Mouse (Mus musculus) embryo, embryonic 10 days (tissue): ENCODE results near the gene Malrd1.
"Not testable (repeated sequence)": the region's sequence is repeated elsewhere in the genome, so short reads cannot be mapped to it uniquely, and the experiment has no call there.

ENCODE experiments used
- DNase-seq: peaks from one replicate; pipeline ENCODE4 v3.0.0-alpha.2; 2015; ENCODE audit warnings: low spot score

Gene Malrd1

DNA sequence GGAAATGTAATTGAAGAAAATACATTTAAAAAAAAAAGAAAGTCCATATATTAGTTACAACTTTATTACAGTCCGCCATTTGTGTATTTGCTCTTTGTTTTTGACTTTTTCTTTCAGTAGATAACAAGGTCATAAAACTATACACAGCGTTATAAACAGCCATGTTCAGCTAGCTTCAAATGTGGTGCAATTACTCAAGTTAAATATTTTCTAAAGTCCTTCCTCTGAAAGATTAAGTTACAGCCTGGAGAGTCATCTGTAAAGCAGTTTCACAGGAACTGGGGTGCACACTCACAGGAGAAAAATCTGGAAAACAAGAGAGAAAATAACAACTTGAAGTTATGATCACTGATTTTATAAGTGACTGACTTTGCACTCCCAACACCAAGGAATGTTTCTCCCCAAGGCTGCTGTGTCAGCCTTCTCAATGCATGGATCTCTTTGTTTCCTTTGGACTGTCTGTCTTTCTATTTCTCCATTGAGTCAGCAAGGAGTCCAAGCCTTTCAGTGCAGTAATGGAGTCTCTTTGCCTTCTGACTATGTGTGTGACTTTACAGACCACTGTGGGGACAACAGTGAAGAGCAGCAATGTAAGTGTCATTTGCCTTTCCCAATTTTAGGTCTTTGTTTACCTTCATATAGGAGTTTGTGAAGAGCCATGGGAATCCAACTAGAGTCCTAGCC, at the start of gene Malrd1:
Gene Malrd1 (plus strand): TSS at position 239 of the 684 bp plus-strand sequence.
- DNase-seq, result no peak

DNA sequence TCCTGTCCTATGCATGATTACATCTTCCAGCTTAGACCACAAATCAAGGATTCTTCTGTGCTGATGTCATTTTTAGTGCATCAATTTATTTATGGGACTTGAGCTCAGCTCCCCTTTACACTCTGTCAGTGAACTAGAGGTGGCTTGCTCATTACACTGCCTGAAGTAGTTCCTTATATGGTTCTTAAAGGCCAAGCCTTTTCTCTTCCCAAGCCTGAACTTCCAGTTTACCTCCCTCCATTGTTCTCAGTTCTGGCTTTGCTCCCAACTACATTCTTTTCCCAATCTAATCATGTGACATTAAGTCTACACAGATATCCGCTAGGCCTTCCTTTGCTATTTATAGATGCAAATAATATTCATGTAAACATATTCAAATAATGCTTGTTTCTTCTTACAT, 12.4 kb downstream of the Malrd1 start:
- DNase-seq, result no peak

DNA sequence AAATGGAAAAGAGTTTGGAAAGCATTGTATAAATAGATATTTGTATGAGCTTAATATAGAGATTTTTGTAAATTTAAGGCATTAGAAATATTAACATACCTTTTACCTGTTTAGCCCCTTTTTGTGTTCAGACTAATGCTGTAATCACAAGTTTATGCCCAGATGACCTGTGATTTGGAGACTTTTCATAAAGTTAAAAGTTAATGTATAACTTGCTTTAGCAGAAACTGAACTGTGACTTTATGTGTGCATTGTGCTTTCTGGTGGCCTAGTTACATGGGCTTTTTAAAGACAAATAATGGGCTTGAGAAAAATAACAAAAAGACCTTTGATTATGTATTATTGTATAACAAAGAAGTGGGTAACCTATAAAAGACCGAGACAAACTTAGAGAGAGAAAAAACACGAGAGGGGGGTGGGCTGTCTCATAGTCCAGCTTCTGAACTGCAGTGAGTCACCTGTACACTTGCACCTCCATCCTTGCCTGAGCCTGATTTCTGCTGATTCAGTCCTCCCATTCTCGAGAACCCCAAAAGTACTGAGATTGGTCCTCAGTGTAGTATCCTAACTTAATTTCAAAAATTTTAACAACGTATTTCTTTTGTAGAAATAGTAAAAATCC, 87.2 kb downstream of the Malrd1 start:
- DNase-seq, result no peak

DNA sequence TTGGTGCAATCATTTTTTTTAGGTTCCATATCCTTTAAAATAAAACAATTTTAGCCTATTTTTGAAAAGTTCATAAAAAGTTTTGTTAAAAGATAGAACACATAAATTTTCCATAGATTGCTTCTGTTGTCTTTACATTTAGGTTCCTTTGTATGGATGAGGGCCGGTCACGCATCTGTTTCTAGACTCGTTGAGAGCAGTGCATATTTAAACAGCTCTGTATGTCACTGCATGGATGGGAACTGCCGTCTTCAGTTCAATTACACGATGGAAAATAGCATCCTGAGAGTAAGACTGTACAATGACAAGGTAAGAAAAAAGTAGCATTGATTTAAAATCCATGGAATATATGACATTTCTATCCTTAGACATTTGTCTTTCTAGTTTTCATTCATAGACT, 87.7 kb downstream of the Malrd1 start:
- DNase-seq, result no peak

DNA sequence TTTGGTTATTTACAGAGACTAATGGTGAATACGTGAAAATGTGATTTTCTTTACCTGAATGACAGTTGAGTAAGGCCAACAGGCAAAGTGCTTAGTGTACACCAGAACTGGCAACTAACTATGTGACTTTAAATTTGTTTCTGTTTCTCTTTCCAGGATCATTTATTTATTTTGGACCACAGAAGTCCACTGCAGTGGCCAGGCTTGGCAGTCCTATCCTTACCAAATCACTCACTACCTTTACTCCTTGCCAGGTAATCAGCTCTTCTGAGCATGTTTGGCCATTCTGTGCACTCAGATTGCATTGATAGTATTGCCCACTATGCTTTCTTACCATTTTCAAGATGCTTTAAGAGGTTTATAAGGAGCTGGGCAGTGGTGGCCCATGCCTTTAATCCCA, 109.5 kb downstream of the Malrd1 start:
- no peak for DNase-seq

DNA sequence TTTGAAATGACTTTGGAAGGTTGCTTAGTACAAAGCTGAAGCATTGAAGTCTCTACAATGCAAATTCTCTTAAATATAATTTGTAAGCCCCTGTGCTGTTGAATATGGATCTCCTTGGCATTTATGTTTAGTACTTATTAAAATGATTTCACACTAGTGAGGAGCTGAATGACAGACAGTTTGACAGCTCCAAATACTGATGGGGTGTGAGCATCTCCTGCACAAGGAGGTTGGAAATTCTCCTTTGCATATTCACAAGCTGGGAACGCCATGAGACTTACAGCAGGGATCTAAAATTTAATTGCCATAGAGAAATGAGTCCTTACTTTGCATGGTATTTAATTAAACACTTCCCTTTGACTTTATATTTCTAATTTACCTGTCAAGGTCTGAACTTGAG, 117.6 kb downstream of the Malrd1 start:
- DNase-seq, result no peak

DNA sequence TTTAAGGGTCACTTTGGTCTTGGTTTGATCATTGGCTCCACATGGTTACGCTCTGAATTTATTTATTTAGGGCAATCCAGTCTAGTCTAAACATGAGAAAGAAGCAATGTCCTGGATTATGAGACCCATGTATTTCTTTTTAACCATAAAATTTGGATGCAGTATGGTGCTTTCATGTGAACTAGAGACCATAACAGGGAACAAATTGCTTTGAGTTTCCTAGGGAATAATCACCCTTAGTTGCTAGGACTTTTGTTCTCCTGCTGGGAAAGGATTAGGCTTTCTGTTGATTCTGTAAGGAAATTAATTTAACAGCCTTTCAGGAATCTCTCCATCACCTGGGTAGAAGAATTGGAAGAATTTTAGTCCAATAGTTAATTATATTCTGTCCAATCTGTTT, 130.1 kb downstream of the Malrd1 start:
- DNase-seq, result peak; percentile 3

DNA sequence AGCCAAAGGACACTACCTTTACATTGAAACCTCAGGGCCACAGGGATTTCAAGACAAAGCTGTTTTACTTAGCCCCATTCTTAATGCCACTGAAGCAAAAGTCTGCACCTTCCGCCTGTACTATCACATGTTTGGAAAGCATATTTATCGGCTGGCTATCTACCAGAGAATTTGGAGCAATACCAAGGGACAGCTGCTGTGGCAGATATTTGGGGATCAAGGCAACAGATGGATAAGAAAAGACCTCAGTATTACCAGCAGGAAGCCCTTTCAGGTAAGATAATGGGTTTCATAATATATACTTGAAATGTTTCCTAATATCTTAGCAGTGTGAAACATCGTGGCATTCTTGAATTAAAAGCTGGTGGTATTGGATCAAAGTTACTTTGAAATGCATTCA, 176.7 kb downstream of the Malrd1 start:
- DNase-seq, result no peak

DNA sequence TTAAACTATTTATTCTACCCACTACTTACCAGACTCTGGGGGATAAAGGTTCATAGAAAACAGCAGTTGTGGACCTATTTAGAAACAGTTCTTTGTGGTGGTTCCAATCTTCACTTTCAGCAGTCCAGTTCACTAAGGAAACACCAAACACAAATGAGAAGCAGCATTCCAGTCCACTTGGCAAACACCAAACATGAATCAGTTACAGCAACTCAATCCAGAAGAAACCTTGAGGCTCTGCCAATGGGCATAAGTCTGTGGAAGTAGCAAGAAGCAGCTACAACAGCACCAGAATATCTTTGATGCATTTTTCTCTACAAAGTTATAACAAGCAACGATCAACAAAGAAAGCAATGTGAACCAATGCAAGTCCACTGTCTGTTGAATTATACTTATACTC, 214.7 kb downstream of the Malrd1 start:
- no peak for DNase-seq

DNA sequence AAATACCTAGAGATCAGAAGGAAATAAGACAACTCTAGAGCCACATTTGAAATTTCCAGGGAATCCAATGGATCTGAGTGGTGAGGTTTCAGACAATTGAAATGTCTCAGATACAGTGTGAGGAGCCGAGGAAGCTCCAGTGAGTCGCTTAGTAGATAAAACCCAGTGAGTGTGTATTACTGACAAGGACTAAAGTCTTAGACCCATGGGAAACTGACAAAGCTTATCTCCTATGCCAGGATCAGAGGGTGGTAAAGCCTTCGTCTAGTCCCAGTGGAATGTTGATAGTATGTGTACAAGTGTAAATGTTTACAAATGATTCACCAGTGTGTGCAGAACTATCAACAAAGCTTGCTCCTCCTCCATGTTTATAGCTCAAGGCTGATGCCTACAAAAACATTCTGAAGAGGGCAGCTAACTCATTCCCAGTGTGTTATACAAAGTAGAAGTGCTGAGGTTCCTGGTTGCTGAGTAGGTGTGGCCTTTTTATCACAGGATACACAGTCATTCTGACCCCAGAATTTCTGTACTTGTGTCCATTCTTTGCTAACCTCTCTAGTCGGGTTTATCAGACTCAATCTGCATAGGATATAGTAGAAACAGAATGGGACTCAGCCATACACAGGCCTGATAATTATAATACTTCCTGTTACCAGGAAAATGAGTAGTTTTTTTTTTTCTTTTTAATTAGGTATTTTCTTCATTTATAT, 218.9 kb downstream of the Malrd1 start:
- DNase-seq, result no peak

DNA sequence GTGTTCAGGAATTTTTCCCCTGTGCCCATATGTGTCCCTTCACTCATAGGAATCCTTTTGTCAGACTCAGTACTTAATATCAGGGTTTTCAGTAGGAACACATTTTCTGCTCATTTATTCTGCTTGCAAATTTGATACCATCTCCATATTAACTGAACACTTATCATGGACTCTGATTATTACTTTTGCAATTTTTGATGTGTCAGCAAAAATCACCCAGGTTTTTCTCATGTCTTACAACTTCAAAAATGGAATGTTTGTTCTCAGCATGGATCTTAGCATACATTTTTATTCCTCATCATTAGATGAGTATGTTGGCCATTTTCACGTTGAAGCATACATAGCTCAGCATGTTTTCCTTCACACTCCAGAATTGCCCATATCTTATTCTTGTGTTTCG, 258.5 kb downstream of the Malrd1 start:
- no peak for DNase-seq

DNA sequence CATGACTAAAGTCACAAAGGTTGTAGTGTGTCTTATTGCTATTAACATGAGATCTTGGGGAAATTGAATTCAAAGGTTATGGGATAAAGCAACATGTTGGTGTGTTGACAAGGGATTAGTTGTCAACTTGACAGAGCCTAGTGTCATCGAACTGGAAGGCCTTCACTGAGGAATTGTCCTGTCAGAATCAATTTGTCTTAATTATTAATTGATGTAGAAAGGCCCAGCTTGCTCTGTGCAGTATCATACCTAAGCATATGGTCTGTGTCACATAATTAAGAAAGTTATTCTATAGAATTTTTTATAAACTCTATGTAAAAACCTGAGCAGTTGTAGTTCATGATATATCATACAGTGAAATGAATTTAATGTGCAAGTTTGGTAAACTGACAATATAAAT, 289.4 kb downstream of the Malrd1 start:
- DNase-seq, result no peak

DNA sequence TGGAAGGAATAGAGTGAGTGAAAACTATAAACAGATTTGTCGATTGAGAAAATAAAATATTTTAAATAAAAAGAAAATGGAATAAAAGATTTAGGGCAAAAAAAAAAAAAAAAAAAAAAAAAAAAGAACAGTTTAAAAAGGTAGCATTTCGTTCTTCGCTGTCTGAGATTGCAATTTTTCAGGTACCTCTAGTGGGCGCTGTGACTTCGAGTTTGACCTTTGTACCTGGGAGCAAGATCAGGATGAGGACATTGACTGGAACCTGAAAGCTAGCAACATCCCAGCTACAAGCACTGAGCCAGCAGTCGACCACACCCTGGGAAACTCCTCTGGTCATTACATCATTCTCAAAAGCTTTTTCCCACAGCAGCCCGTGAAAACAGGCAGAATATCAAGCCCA, 343.1 kb downstream of the Malrd1 start:
- DNase-seq, result no peak

DNA sequence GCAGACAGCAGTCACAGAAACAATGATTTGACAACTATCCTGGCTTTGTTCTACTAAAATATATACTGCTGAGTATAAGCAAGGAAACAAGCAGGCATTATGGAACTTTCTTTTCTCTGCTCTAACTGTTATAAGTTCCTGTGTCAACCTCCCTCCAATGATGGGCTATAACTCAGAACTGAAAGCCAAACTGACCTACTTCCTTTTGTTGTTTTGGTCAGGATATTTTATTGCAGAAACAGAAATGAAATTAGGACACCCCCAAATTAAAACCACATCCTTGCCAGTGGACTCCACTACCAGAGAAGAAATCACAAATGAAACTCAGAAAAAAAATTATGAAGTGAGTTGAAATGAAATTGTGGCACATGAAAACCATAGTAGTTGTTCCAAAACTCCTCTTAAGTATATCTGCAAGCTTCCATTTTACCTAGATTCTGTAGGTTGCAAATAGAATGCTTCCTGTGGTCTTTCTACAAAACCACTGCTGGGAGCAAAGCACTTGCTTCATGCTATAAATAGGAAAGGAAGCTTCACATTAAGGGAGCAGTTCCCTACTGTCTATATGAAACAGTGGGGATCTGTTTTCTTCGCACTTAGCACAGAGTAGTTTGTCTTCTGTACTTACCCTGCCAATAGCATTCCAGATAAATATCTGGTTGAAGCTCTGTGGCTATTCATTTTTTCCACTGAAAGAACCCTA, 367.3 kb downstream of the Malrd1 start:
- DNase-seq, result no peak

DNA sequence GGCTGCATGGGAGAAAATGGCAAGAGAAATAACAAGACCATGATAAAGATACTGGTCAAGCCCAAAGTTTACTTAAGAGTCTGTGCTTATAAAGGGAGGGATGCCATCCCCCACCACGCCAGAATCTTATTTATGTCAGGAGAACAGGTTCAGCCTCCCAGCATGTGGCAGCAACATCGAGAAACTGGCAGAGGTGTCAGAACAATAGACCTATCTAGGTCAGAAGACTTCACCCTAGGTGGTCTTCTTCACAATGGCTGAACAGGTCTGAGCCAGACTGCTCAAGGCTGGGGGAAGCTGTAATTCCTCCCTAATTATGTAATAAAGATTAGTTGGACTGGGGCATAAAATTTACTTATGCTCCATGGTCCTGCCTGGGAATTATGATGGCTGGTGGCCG, 399.2 kb downstream of the Malrd1 start:
- DNase-seq, result no peak

DNA sequence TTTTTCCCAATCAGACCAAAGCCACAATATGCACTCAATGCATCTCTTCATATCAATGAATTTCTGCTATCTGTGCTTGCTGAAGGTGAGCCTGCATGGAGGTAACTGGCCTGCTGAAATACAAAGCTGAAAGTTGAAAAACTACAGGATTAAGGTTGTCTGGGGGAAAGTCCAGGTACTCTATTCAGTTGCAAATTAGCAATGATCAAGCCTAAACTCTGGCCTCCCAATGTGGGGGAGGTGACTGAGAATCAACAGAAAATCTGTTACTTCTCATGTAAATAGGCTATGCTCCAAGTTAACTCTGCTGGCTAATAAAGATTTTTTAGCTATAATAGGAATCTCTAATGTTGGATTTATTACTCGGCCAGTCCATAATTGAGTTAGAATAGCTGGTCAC, 399.8 kb downstream of the Malrd1 start:
- no peak for DNase-seq

DNA sequence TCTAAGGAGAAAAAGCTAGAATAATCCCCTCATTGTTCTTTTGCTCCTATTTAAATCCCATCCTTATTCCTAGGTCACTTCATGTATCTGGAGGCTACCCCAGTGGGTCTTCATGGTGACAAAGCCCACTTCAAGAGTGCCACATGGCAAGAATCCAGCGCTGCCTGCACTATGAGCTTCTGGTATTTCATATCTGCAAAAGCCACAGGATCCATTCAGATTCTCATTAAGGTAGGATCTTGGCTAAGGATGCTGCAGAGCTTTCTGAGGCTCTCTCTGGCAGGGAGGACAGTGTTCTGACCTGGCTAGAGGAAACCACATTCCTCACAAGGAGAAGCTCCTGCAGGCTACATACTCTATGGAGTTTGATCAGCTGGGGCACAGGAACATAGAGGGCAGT, 405.2 kb downstream of the Malrd1 start:
- no peak for DNase-seq

DNA sequence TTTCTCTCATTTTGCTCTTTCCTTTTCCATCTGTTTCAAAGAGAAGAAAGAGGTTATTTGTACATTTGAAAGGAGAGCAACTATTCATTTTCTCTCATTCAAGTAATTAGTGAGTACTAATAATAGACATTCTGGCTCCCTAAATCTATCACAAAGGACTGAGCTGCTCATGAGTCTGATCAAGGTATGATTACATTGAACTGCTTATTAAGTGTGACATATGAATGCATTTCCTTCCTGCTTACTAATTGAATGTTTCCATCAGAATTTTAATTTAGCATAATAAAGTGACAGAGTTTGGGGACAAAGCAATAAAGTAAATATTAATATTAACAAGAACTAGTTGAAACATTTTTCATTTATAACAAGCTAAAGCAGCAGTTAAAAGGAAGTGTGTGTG, 405.6 kb downstream of the Malrd1 start:
- DNase-seq, result no peak

DNA sequence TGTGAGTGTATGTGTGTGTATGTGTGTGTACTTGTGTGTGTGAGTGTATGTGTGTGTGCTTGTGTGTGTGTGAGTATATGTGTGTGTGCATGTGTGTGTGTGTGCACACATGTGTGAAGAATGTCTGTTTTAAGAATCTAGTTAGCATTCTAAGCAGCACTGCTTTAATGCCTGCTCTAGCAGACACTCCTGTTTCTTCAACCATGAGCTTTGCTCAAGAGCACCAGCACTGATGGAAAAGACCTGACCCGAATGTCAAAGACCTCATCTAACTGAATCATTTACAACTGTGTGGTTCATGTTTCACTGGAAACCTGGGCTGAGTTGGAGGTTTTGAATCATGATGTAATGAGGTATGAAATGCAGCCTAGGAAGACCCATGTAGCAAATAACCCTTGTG, 406.1 kb downstream of the Malrd1 start:
- no peak for DNase-seq

DNA sequence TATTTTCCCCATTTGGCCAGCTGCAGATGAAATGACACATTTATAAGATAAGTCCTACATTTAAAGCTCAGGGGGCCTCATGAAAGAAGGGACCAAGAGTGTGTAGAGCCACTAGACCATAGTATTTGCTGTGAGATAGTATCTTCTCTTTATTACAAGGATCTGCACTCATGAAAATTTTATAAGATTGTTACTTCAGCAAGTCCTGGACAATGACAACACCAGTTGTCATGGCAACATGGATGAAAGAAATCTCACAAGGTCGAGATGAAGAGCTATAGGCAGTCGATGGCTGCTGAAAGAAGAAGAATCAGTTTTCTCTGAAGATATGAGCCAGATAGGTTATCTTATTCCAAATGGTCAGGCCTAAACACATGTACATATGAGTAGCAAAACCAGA, 476.6 kb downstream of the Malrd1 start:
- DNase-seq, result no peak

DNA sequence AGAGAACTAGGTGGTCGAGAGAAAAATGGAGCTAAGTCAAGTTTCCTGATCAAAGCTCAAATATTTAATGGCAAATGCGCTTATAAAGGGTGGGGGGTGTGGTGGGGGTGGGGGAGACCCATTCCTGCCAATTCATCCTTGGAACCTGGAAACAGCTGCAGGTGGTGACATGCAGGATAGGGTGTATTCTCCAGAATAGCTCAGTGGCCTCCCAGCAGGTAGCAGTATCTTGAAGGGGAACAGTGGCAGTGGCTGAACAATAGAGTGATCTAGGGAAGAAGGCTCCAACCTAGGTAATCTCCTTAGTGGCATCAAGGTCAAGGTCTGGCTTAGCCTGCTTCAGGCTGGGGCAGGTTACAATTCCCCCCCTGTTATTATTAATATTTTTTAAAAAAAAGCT, 490.8 kb downstream of the Malrd1 start:
- DNase-seq, result not testable (repeated sequence)

DNA sequence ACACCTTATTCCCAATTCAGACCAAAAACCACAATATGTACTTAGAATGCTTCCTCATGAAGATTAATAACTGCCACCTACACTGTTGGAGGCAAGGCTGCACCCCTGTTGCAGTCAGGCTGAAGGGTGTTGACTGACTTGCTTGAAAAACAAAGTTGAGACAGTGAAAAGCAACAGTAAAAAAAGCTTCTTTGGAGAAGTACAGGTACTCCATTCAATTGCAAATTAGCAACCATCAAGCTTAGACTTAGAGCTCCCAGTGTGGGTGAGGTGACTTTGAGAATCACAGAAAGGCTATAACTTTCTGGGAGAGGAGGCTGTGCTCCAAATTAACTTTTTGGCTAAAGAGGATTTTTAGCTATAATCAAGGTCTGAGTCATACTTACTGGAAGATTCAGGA, 491.4 kb downstream of the Malrd1 start:
- not testable (repeated sequence) for DNase-seq

DNA sequence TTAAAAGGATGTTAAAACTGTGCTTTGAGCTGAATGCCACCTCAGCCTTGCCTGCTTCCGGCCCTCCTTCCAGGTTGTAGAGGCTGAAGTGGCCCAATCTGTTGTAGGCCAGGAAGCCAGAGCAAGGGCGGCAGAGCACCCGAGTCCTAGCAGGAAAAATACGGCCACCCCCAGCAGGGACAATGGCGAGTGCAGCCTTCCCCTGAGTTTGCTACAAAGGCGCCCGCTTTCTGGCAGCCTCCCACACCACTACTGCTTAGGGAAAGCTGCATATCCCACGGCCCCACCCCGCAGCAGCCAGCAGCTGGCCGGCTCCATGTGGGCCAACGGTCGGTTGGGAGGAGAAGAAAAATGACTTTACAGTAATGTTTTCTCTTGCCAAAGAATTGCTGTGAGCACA, 503.5 kb downstream of the Malrd1 start:
- DNase-seq, result peak; percentile 4
